Mouse (Mus musculus) lung, embryonic 14.5 days (tissue): ENCODE measurements around the gene Arpc1b. TPM values are rescaled to one million over a fixed set of nuclear protein-coding genes. Genes with fewer than 3 reads are reported as not detected.

Source experiments
- ATAC-seq: fragments of 200-750 bp; cut with Nextera tagmentation; 2 replicates; pipeline ENCODE4 v1.8.0; 2017; ENCODE audit warnings: mild to moderate bottlenecking, moderate TSS enrichment, moderate library complexity; ENCODE audit not compliant: insufficient read depth
- DNase-seq: peaks from one replicate; pipeline ENCODE4 v3.0.0-alpha.2; 2015
- H3K27ac ChIP-seq: fragments of 300-500 bp; sonication (generic); 2 replicates; pipeline ENCODE4 v1.5.1; 2014; ENCODE audit warnings: low read depth, mild to moderate bottlenecking, moderate library complexity
- H3K27me3 ChIP-seq: fragments of 300-500 bp; sonication (generic); 2 replicates; pipeline ENCODE4 v1.6.1; 2014; ENCODE audit warnings: low read length, control low read depth; ENCODE audit not compliant: insufficient read depth
- H3K36me3 ChIP-seq: fragments of 300-500 bp; sonication (generic); 2 replicates; pipeline ENCODE4 v1.6.1; 2014; ENCODE audit warnings: control low read depth; ENCODE audit not compliant: insufficient read depth
- H3K4me1 ChIP-seq: fragments of 300-500 bp; sonication (generic); 2 replicates; pipeline ENCODE4 v1.6.1; 2014; ENCODE audit warnings: antibody characterized with exemption, control low read depth; ENCODE audit not compliant: insufficient read depth
- H3K4me2 ChIP-seq: fragments of 300-500 bp; sonication (generic); 2 replicates; pipeline ENCODE4 v1.6.1; 2014; ENCODE audit warnings: mild to moderate bottlenecking
- H3K4me3 ChIP-seq: fragments of 300-500 bp; sonication (generic); 2 replicates; pipeline ENCODE4 v1.5.1; 2014; ENCODE audit warnings: low read depth, low read length
- H3K9ac ChIP-seq: fragments of 300-500 bp; sonication (generic); 2 replicates; pipeline ENCODE4 v1.6.1; 2014
- H3K9me3 ChIP-seq: fragments of 300-500 bp; sonication (generic); 2 replicates; pipeline ENCODE4 v1.6.1; 2016; ENCODE audit warnings: low read depth, low read length, control low read depth
- CTCF ChIP-seq: IDR thresholded peaks from 2 replicates; pipeline ENCODE4 v1.5.1; 2016; ENCODE audit warnings: antibody characterized with exemption, low read depth
- WGBS: fragments of 180-500 bp; shearing (Covaris S2); extraction: QIAGEN DNeasy Blood & Tissue Kit; methylation state at CpG from one replicate; pipeline ENCODE4 v1.1.7; 2014; 5-methylcytosine and 5-hydroxymethylcytosine counted together
- polyA plus RNA-seq: library from polyadenylated mRNA; unstranded; fragments of >200 nt; fragmentation: Nextera tagmentation; extraction: Ambion mirVana; gene quantifications from 2 replicates; pipeline ENCODE4 v1.2.1, GENCODE M21; 2014

The Arpc1b gene
- polyA plus RNA-seq, 1 experiment from 2014 or later, result 189 TPM

DNA sequence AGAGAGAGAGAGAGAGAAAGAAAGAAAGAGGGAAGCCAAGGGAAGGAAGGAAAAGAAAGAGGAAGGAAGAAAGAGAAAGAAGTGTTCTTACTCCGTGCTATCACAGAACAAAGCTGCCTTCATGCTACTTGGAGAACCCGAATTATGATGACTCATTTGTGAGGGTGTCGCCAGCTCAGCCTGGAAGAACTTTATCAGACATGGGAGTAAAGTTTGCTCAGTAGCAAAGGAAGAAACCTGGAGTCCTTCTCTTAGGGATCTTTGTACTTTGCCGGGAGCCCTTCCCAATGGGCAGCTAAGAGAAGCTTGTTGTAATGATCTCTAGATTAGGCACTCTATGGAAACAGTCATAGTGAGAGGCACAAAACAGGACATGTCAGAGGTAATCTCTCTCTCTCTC is 11.3 kb upstream of the Arpc1b start:
- Histone ChIP-seq H3K27me3 (no peaks in the 10 kb centered on the region), H3K36me3 (peaks cover 76% of the 10 kb centered on the region), H3K4me3 (no peak overlapping the region), H3K9ac (no peak overlapping the region), H3K4me1 (no peaks in the 10 kb centered on the region), H3K27ac (no peak overlapping the region), H3K9me3 (no peaks in the 10 kb centered on the region), H3K4me2 (no peak overlapping the region)
- no peak for ATAC-seq
- no peak for TF ChIP-seq CTCF
- 85% methylated on average over 4 of the region's 4 CpGs for WGBS
- no peak for DNase-seq

DNA sequence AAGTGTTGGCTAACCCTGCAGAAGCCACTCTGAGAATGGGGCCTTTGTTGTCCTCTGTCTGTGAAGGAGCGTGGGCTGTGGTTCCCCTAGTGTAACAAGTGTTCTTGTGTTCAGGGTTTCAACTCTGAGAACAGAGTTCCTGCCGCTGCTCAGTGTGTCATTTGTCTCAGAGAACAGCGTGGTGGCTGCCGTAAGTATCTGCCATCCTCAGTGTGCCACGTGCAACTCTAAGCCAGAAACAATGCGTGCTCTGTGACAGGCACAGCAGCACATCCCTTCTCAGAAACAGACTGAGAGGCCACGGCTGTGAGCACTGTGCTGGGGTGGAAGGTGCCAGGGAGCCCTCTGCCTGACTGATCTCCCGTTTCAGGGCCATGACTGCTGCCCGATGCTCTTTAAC is 9.7 kb upstream of the Arpc1b start:
- no peak overlapping the region for H3K4me2 ChIP-seq
- H3K36me3 ChIP-seq, result peaks cover 84% of the 10 kb centered on the region
- no peak for TF ChIP-seq CTCF
- WGBS, result 78% methylated on average over 9 of the region's 9 CpGs
- DNase-seq (no peak), ATAC-seq (no peak)
- no peaks in the 10 kb centered on the region for H3K27me3 ChIP-seq
- no peak overlapping the region for H3K9ac ChIP-seq
- no peaks in the 10 kb centered on the region for H3K4me1 ChIP-seq
- no peaks in the 10 kb centered on the region for H3K9me3 ChIP-seq
- no peak overlapping the region for H3K4me3 ChIP-seq
- no peak overlapping the region for H3K27ac ChIP-seq

DNA sequence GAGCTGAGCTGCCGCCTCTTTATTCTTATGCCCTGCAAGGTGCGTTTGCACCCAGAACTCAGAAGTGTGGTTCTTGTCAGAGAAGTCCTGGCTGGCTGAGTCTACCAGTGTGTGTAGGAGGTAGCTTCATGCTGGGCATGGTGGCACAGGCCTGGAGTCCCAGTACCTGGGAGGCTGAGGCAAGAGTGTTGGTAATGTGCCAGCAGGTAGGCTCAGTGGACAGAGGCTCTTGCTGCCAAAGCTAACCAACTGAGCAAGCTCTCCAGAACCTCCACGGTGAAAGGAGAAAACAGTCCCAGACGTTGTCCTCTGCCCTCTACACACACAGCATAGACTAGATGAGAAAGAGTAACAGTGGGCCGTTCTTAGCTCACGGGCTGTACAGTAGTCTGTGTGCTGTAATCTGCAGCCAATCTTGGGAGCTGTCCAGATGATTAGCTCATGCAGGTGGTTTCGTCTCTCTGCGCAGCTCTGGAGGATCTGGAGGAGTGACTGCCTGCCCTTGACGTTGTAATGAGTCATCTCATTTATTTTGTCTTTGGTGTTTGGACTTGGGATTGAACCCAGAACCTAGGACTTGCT is 8.2 kb upstream of the Arpc1b start:
- Histone ChIP-seq H3K4me3 (no peak overlapping the region), H3K9me3 (no peaks in the 10 kb centered on the region), H3K9ac (no peak overlapping the region), H3K4me2 (no peak overlapping the region), H3K27me3 (no peaks in the 10 kb centered on the region), H3K36me3 (peaks cover 92% of the 10 kb centered on the region), H3K4me1 (no peaks in the 10 kb centered on the region), H3K27ac (no peak overlapping the region)
- DNase-seq, result no peak
- TF ChIP-seq CTCF, result no peak
- WGBS, result 90% methylated on average over 9 of the region's 9 CpGs
- no peak for ATAC-seq

DNA sequence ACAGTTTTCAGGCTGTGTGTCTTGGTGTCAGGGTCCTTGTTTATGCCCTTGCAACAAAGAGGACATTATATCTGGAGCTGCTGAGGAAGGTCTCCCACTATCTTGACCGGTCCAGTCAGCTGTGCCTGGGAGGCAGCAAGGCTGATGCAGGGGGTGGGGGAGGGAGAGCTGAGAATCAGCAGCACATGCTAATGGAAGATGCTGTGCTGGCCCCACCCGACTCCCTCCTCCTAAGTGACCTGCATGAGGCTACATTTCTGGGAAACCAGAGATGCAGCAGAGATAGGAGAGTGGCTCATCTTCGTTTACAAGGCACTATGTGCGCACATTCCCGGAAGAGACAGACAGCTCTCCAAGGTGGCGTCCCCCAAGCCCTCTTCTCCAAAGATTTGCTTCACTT is 3.6 kb upstream of the Arpc1b start:
- Histone ChIP-seq H3K4me3 (no peak overlapping the region), H3K9ac (no peak overlapping the region), H3K4me2 (no peak overlapping the region), H3K27me3 (no peaks in the 10 kb centered on the region), H3K36me3 (peaks cover 55% of the 10 kb centered on the region), H3K9me3 (no peaks in the 10 kb centered on the region), H3K4me1 (no peaks in the 10 kb centered on the region), H3K27ac (no peak overlapping the region)
- DNase-seq, result no peak
- 81% methylated on average over 6 of the region's 6 CpGs for WGBS
- ATAC-seq, result no peak
- TF ChIP-seq CTCF, result no peak

DNA sequence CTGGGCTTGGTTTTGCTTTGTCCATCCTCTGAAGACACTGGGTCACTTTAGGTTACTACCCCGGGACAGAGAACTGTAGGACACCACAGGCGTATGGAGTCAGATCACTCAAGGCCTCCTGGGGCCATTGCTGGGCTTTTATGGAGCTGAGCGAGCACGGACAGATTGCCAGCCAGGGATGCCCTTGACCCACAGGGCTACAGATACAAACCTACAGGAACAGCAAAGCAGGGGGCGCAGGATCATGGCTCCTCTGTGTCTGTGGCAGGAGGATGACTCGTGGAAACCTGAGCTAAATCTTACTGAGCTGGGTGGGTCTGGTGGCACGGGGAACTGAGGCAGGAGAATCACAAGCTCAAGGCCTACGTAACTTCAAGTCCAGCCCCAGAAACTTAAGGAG is 1.4 kb upstream of the Arpc1b start:
- ATAC-seq, result no peak
- DNase-seq, result no peak
- TF ChIP-seq CTCF, result no peak
- H3K4me3 ChIP-seq, result no peak overlapping the region
- H3K9me3 ChIP-seq, result no peaks in the 10 kb centered on the region
- no peak overlapping the region for H3K27ac ChIP-seq
- WGBS, result 72% methylated on average over 8 of the region's 8 CpGs
- no peaks in the 10 kb centered on the region for H3K27me3 ChIP-seq
- H3K4me2 ChIP-seq, result no peak overlapping the region
- H3K9ac ChIP-seq, result no peak overlapping the region
- peaks cover 34% of the 10 kb centered on the region for H3K36me3 ChIP-seq
- H3K4me1 ChIP-seq, result no peaks in the 10 kb centered on the region

DNA sequence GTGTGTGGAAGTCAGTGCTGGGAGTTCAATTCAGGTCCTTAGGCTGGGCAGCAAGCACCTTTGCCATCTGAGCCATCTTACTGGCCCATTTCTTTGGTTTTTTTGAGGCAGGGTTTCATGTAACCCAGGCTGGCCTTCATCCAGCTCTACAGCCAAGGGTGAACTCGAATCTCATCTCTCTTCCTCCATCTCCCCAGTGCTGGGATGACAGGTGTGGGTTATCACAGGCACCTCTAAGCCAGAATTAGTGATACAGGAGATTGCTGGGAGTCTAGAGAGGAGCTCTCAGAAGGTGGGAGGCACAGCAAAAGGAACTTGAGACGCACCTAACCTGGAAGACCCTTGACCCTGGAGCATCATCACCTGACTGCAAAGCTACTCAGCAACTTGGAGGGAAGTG is 599 bp upstream of the Arpc1b start:
- 18% methylated on average over 2 of the region's 2 CpGs for WGBS
- no peak for TF ChIP-seq CTCF
- no peak overlapping the region for H3K27ac ChIP-seq

DNA sequence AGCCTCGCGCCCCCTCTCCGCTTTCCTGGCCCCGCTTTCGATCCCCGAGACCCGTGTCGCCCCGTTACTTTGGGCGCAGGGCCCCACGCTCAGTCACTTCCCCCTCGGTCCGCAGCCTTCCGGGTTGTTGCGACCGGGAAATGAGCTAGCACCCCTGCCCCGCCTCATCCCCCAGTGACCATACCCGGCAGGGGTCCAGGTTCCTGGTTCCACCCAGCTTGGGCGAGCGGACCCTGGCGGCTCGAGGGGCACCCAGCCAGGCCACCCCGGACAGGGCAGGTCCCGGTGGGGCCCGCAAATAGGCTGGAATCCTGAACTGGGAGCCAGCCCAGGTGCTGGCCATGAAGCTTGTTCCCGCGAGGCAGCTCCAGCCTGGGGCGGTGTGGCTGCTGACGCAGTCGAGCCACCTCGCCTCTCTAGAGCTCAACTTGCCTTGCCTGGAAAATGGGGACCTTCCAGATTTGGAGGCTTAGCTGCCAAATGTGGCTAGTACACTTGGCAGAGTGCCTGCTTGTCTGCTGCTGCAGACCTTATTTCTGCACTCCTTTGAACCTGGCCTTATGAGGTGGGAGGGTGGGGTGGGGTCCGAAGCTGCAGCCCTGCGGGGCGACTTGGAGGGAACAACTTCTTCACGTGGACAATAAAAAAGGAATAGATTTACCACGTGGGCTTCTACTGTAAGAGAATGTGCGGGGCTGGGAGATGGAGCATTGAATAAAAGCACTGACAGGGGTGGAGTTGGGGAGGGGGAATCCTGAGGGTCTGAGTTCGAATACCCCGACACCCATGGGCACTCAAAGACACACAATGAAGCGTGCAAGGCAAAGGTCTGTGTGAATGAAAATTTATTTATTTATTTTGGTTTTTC is 825 bp downstream of the Arpc1b start:
- peak; percentile 22; the same call in 1 of the 2 replicates for ATAC-seq
- WGBS, result 13% methylated on average over 40 of the region's 40 CpGs
- no peaks in the 10 kb centered on the region for H3K27me3 ChIP-seq
- H3K9ac ChIP-seq, result peak overlapping the region; percentile 66
- no peaks in the 10 kb centered on the region for H3K4me1 ChIP-seq
- TF ChIP-seq CTCF, result no peak
- H3K4me3 ChIP-seq, result peak overlapping the region; percentile 69
- DNase-seq, result peak; percentile 65
- H3K4me2 ChIP-seq, result peak overlapping the region; percentile 78
- H3K27ac ChIP-seq, result peak overlapping the region; percentile 51; the same call in 1 of the 2 replicates
- peaks cover 11% of the 10 kb centered on the region for H3K36me3 ChIP-seq
- no peaks in the 10 kb centered on the region for H3K9me3 ChIP-seq

More for the DNA sequence above, 599 bp upstream of the Arpc1b start:
- DNase-seq, result no peak
- no peak for ATAC-seq
- Histone ChIP-seq H3K36me3 (peaks cover 25% of the 10 kb centered on the region), H3K9me3 (no peaks in the 10 kb centered on the region), H3K9ac (peak overlapping the region; percentile 66), H3K4me2 (peak overlapping the region; percentile 78), H3K4me1 (no peaks in the 10 kb centered on the region), H3K4me3 (peak overlapping the region; percentile 69), H3K27me3 (no peaks in the 10 kb centered on the region)
